Mouse (Mus musculus): ENCODE results near the gene Foxd3.

- TF ChIP-seq EP300 (optimal IDR thresholded peaks at IDR 0.05) (no peak), CTCF (IDR thresholded peaks at IDR 0.05; ENCODE audit: low read depth) (no peak)
These were observed 6.9 kb downstream of the Foxd3 start for GRCm38 (mm10) chr4:99662841-99663567.

All from stomach, postnatal 0 days (tissue).